Comparison of ENCODE assay signal across 35 mouse cellular contexts in the genomic region with DNA sequence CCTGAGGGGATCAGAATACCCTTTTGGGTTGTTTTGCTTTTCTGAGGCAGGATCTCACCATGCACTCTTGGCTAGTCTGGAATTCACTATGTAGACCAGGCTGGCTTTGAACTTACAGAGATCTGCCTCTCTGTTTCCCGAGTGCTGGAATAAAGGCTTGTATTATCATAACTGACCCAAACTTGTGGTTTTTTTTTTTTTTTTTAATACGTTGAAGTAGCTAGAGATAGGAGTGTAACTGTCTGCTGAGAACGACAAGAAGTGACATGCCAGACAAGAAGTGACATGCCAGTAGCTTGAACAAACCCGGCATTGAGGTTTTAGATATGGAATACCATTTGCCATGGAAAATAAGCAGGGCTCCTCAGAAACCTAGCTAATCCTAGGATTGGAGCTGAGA.
"Had no signal": no experiment of that assay in that cellular context is flagged by ENCODE, and none has a peak within 500 bp of the region (broad histone marks: within the 10 kb centered on the region; RNA-seq: fewer than 3 reads in every experiment).

No protein-coding gene starts in this region.

- H3K36me3 ChIP-seq: heart, embryonic 10.5 days; heart, embryonic 12.5 days; heart, embryonic 13.5 days; heart, embryonic 15.5 days; hindbrain, embryonic 10.5 days; hindbrain, embryonic 13.5 days; hindbrain, embryonic 15.5 days; intestine, embryonic 15.5 days; kidney, embryonic 15.5 days had no signal

- H3K4me1 ChIP-seq: heart, embryonic 10.5 days; heart, embryonic 12.5 days; heart, embryonic 13.5 days; heart, embryonic 15.5 days; hindbrain, embryonic 10.5 days; hindbrain, embryonic 13.5 days; hindbrain, embryonic 15.5 days; intestine, embryonic 15.5 days; kidney, embryonic 15.5 days had no signal

- H3K4me3 ChIP-seq: heart, embryonic 10.5 days; heart, embryonic 12.5 days; heart, embryonic 13.5 days; heart, embryonic 15.5 days; hindbrain, embryonic 10.5 days; hindbrain, embryonic 13.5 days; hindbrain, embryonic 15.5 days; intestine, embryonic 15.5 days; kidney, embryonic 15.5 days; layer of hippocampus, adult 2 months; left cerebral cortex, adult 2 months had no signal

- H3K9me3 ChIP-seq: heart, embryonic 10.5 days; heart, embryonic 13.5 days; heart, embryonic 15.5 days; hindbrain, embryonic 13.5 days; hindbrain, embryonic 15.5 days; intestine, embryonic 15.5 days; kidney, embryonic 15.5 days had no signal

- ATAC-seq: hindbrain, embryonic 16.5 days; hindbrain, postnatal 0 days; inflammation-experienced regulatory T-cells, adult 6 months; intestine, embryonic 15.5 days; intestine, embryonic 16.5 days; intestine, postnatal 0 days had no signal

- H3K4me2 ChIP-seq: heart, embryonic 11.5 days; heart, embryonic 12.5 days; heart, embryonic 13.5 days; heart, embryonic 15.5 days; hindbrain, embryonic 13.5 days; hindbrain, embryonic 14.5 days; hindbrain, embryonic 15.5 days; intestine, embryonic 15.5 days; kidney, embryonic 15.5 days had no signal

- DNase-seq: heart, postnatal 10 days; heart, postnatal 14 days; heart, postnatal 36 days; heart, postnatal 4 days; kidney, adult 11 months; kidney, adult 18-20 months; kidney, adult 2 months; kidney, adult 8-10 months; kidney, adult 9 months; kidney, postnatal 10 days; kidney, postnatal 14 days; kidney, postnatal 25 days; kidney, postnatal 36 days; kidney, postnatal 4 days; layer of hippocampus, adult 9-11 months; layer of hippocampus, postnatal 36 days had no signal

- H3K9ac ChIP-seq: heart, embryonic 12.5 days; heart, embryonic 13.5 days; heart, embryonic 15.5 days; hindbrain, embryonic 13.5 days; hindbrain, embryonic 14.5 days; hindbrain, embryonic 15.5 days; intestine, embryonic 15.5 days; kidney, embryonic 15.5 days had no signal

- H3K27me3 ChIP-seq: heart, embryonic 12.5 days; heart, embryonic 13.5 days; heart, embryonic 15.5 days; hindbrain, embryonic 13.5 days; hindbrain, embryonic 15.5 days; intestine, embryonic 15.5 days; kidney, embryonic 15.5 days had no signal

- H3K27ac ChIP-seq: heart, embryonic 10.5 days; heart, embryonic 13.5 days; heart, embryonic 15.5 days; hindbrain, embryonic 10.5 days; hindbrain, embryonic 13.5 days; hindbrain, embryonic 14.5 days; hindbrain, embryonic 15.5 days; hindbrain, postnatal 0 days; intestine, embryonic 15.5 days; kidney, embryonic 15.5 days; kidney, postnatal 0 days; layer of hippocampus, adult 2 months; left cerebral cortex, adult 2 months had no signal
